Mouse (Mus musculus): ENCODE measurements around the gene Trpt1. TPM values are rescaled to one million over a fixed set of nuclear protein-coding genes. Genes with fewer than 3 reads are reported as not detected.

Gene Trpt1
- polyA plus RNA-seq, 1 experiment from 2014 or later, result 11.5 TPM

DNA sequence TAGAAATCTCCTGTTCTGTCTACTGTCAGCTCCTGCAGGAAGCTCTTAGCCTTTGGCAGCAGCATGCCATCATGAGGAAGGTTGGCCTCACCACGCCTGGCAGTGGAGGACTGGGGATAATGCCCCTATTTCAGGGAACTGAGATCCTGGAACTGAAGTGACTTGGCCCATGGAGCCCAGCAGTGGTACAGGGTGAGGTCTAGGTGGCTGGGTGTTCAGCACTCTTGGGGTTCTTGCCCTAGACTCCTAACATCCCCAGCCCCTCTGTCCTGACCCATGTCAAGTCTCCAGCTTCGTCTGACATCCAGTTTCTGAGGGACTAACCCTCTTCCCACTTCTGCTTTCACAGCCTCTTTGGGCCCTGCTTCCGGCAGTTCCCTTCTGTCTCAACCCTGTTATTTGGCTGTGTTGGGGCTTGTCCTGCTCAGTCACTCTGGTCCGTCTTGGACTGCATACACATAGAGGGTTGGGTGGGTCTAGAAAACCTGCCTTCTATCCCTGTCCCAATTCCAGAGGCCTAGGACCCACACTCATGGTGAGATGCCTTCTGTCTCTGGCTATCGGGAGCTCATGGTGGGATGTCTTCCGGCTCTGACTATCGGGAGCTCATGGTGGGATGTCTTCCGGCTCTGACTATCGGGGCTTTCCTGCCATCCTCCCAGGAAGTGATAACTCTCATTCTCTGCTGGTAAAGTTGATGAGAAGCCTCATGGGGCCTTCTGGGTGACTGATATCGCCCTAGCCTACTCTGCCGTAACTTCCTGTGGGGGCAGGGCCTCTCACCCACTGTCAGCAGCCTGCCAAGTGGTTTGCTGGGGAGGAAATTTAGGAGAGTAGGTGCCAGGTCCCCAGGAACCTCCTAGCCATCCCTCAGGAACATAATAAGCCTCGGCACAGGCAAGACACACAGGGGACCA lies 21.9 kb downstream of the Trpt1 start:
- Histone ChIP-seq H3K9ac (replicated peaks; ENCODE audit: low read depth, low read length) (no peak overlapping the region), H3K27ac (ENCODE audit: low read length) (no peak overlapping the region), H3K36me3 (ENCODE audit: control insufficient read depth, insufficient read depth, low read length) (peaks cover 37% of the 10 kb centered on the region), H3K9me3 (ENCODE audit: control insufficient read depth, low read depth, low read length) (no peaks in the 10 kb centered on the region), H3K4me1 (ENCODE audit: control insufficient read depth, insufficient read depth, low read length) (no peaks in the 10 kb centered on the region), H3K4me3 (ENCODE audit: low read depth, low read length) (no peak overlapping the region), H3K4me2 (replicated peaks; ENCODE audit: low read depth, low read length) (no peak overlapping the region), H3K27me3 (ENCODE audit: control insufficient read depth, insufficient read depth, low read length) (no peaks in the 10 kb centered on the region)
- 80% methylated on average over 12 of the region's 12 CpGs for WGBS
- ATAC-seq (ENCODE audit: insufficient number of reproducible peaks, insufficient read depth, low FRiP score, low read depth), result no peak

DNA sequence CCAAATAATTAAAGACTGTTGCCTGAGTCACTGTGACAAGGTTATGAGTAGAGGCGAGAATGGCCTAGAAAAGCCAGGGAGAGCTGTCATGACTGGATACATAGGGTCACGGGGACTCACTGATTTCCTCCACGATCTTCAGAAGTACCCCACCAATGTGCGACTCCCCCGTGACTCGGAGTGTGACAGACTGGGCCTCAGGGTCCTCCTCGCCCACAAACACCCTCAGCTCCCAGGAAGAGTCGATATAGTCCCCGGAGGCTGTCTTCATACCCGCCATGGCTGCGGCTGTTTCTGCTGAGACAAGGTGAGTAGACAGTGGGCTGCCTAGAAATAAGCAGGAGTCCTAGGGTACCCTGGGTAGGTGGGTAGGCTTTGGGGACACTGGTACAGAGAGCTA lies 22.6 kb downstream of the Trpt1 start:
- ATAC-seq (ENCODE audit: insufficient number of reproducible peaks, insufficient read depth, low FRiP score, low read depth), result no peak
- H3K4me3 ChIP-seq (ENCODE audit: low read depth, low read length), result no peak overlapping the region
- H3K36me3 ChIP-seq (ENCODE audit: control insufficient read depth, insufficient read depth, low read length), result peaks cover 44% of the 10 kb centered on the region
- 90% methylated on average over 11 of the region's 11 CpGs for WGBS
- H3K4me1 ChIP-seq (ENCODE audit: control insufficient read depth, insufficient read depth, low read length), result no peaks in the 10 kb centered on the region
- H3K27ac ChIP-seq (ENCODE audit: low read length), result no peak overlapping the region
- no peaks in the 10 kb centered on the region for H3K27me3 ChIP-seq (ENCODE audit: control insufficient read depth, insufficient read depth, low read length)
- H3K9ac ChIP-seq (replicated peaks; ENCODE audit: low read depth, low read length), result no peak overlapping the region
- no peaks in the 10 kb centered on the region for H3K9me3 ChIP-seq (ENCODE audit: control insufficient read depth, low read depth, low read length)
- no peak overlapping the region for H3K4me2 ChIP-seq (replicated peaks; ENCODE audit: low read depth, low read length)

GRCm38 (mm10) chr19:7019191-7019590 lies 23.3 kb downstream of the Trpt1 start, which contains the start of gene Fermt3:
Fermt3 (minus strand) TSS chr19:7019469.
- H3K4me1 ChIP-seq (ENCODE audit: control insufficient read depth, insufficient read depth, low read length), result no peaks in the 10 kb centered on the region
- no peaks in the 10 kb centered on the region for H3K27me3 ChIP-seq (ENCODE audit: control insufficient read depth, insufficient read depth, low read length)
- no peak within 1 kb of the TSS; the same call in 1 of the 2 replicates for H3K4me3 ChIP-seq (ENCODE audit: low read depth, low read length)
- H3K27ac ChIP-seq (ENCODE audit: low read length), result no peak within 1 kb of the TSS
- H3K9ac ChIP-seq (replicated peaks; ENCODE audit: low read depth, low read length), result no peak within 1 kb of the TSS
- ATAC-seq (ENCODE audit: insufficient number of reproducible peaks, insufficient read depth, low FRiP score, low read depth), result peak; percentile 39; the same call in 1 of the 2 replicates
- H3K4me2 ChIP-seq (replicated peaks; ENCODE audit: low read depth, low read length), result no peak within 1 kb of the TSS
- 88% methylated on average over 5 of the region's 5 CpGs for WGBS
- peaks cover 48% of the 10 kb centered on the region for H3K36me3 ChIP-seq (ENCODE audit: control insufficient read depth, insufficient read depth, low read length)
- no peaks in the 10 kb centered on the region for H3K9me3 ChIP-seq (ENCODE audit: control insufficient read depth, low read depth, low read length)

DNA sequence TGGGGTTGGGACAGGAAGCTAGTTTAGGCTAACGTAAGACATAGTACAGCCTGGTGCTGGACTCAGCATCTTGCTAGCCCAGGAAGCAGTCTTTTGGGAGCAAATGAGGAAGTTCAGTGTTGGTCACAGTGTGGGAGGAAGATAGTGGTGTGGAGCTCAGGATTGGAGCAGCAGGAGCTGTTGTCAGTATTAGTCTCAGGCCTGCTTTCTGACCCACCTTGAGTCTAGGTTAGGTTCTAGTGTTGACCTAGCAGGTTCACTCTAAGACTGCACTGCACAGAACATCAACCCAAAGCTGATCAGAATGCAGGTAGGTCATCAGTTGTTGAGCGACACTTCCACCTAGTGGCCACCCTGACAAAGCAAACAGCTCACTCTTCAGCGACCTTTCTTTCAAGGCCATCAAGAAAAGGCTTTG lies 24.3 kb downstream of the Trpt1 start:
- no peaks in the 10 kb centered on the region for H3K9me3 ChIP-seq (ENCODE audit: control insufficient read depth, low read depth, low read length)
- H3K4me2 ChIP-seq (replicated peaks; ENCODE audit: low read depth, low read length), result no peak overlapping the region
- no peak overlapping the region for H3K9ac ChIP-seq (replicated peaks; ENCODE audit: low read depth, low read length)
- H3K4me1 ChIP-seq (ENCODE audit: control insufficient read depth, insufficient read depth, low read length), result no peaks in the 10 kb centered on the region
- H3K36me3 ChIP-seq (ENCODE audit: control insufficient read depth, insufficient read depth, low read length), result peaks cover 58% of the 10 kb centered on the region
- H3K27ac ChIP-seq (ENCODE audit: low read length), result no peak overlapping the region
- WGBS, result 47% methylated on average over 3 of the region's 3 CpGs
- ATAC-seq (ENCODE audit: insufficient number of reproducible peaks, insufficient read depth, low FRiP score, low read depth), result peak; percentile 73; the same call in 1 of the 2 replicates
- no peaks in the 10 kb centered on the region for H3K27me3 ChIP-seq (ENCODE audit: control insufficient read depth, insufficient read depth, low read length)
- no peak overlapping the region for H3K4me3 ChIP-seq (ENCODE audit: low read depth, low read length)

DNA sequence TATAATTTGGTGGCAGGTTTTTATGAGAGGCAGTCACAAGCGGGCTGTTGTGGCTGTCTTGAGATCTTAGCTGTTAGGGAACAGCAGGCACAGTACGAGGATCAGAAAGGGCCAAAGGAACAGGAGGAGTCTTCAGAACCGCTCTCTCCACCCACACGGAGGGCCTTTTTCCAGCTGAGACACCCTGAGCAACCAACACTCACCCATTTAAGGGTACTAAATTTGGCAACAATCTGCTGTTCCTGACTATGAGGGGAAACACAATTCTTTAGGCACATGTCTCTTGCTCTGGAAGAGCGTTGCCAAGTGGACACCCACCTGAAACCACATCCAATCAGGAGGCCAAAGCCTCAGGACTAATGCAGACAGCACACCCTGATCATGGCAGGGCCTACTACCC lies 33.6 kb downstream of the Trpt1 start:
- peaks cover 89% of the 10 kb centered on the region for H3K36me3 ChIP-seq (ENCODE audit: control insufficient read depth, insufficient read depth, low read length)

DNA sequence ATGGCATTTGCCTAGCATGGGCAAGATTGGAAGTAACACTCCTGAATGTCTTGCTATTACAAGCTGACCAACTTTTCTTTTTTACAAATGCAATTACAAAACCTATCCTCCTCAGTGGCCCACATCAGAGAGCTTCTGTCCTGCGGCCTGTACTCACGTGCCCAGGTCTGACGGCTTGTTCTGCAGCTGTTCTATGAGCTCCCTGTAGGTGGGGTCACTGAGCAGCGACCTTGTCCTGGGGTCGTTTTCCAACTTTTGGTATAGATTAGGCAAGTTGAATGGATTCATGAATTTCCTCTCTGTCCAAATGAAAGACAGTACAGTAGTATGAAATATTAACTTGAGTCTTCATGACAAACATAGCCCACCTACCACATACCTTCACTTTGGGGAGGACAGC lies 38.1 kb downstream of the Trpt1 start:
- Histone ChIP-seq H3K36me3 (ENCODE audit: control insufficient read depth, insufficient read depth, low read length) (peaks cover 57% of the 10 kb centered on the region), H3K27me3 (ENCODE audit: control insufficient read depth, insufficient read depth, low read length) (no peaks in the 10 kb centered on the region), H3K4me2 (replicated peaks; ENCODE audit: low read depth, low read length) (no peak overlapping the region), H3K9ac (replicated peaks; ENCODE audit: low read depth, low read length) (no peak overlapping the region), H3K4me3 (ENCODE audit: low read depth, low read length) (no peak overlapping the region), H3K4me1 (ENCODE audit: control insufficient read depth, insufficient read depth, low read length) (peaks cover 6% of the 10 kb centered on the region; the same call in 1 of the 2 replicates), H3K27ac (ENCODE audit: low read length) (no peak overlapping the region), H3K9me3 (ENCODE audit: control insufficient read depth, low read depth, low read length) (no peaks in the 10 kb centered on the region)
- ATAC-seq (ENCODE audit: insufficient number of reproducible peaks, insufficient read depth, low FRiP score, low read depth), result no peak
- 91% methylated on average over 5 of the region's 5 CpGs for WGBS

More for the DNA sequence above, 33.6 kb downstream of the Trpt1 start:
- ATAC-seq (ENCODE audit: insufficient number of reproducible peaks, insufficient read depth, low FRiP score, low read depth), result no peak
- 95% methylated on average over 5 of the region's 5 CpGs for WGBS
- H3K4me3 ChIP-seq (ENCODE audit: low read depth, low read length), result no peak overlapping the region
- no peak overlapping the region for H3K27ac ChIP-seq (ENCODE audit: low read length)
- no peak overlapping the region for H3K4me2 ChIP-seq (replicated peaks; ENCODE audit: low read depth, low read length)
- H3K27me3 ChIP-seq (ENCODE audit: control insufficient read depth, insufficient read depth, low read length), result no peaks in the 10 kb centered on the region
- H3K4me1 ChIP-seq (ENCODE audit: control insufficient read depth, insufficient read depth, low read length), result no peaks in the 10 kb centered on the region
- H3K9me3 ChIP-seq (ENCODE audit: control insufficient read depth, low read depth, low read length), result no peaks in the 10 kb centered on the region
- H3K9ac ChIP-seq (replicated peaks; ENCODE audit: low read depth, low read length), result no peak overlapping the region

DNA sequence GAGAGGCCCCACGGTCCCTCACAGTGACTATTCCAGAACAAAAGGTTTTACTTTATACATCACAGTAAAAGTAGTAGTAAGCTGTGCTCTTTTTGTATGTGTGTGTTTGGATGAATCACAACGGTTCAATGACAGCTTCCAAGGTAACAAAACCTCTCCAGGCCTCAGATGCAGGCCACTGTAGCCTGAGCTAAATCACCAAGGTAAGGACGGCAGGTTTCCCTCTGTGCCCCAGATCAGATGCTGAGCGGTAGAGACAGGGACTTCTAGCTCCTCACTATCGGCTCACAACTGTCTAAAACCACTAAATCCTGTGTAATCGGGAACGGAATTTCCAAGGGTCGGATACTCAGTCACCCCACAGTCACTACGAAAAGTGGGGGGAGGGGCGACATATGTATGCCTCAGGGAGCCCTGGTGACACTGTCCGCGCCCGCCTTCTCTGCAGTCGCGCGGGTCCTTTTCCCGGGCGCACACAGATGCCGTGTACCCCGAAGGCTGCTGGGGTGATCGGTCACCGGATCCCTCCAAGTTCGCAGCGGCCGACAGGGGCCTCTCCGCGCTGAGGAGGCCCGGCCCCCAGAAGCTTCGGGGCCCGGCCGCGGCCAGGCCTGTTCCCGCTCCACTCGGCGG lies 43.3 kb downstream of the Trpt1 start:
- peaks cover 10% of the 10 kb centered on the region; the same call in 1 of the 2 replicates for H3K4me1 ChIP-seq (ENCODE audit: control insufficient read depth, insufficient read depth, low read length)
- H3K27me3 ChIP-seq (ENCODE audit: control insufficient read depth, insufficient read depth, low read length), result no peaks in the 10 kb centered on the region
- peak overlapping the region; percentile 85 for H3K27ac ChIP-seq (ENCODE audit: low read length)
- H3K4me2 ChIP-seq (replicated peaks; ENCODE audit: low read depth, low read length), result peak overlapping the region; percentile 84
- peaks cover 10% of the 10 kb centered on the region for H3K36me3 ChIP-seq (ENCODE audit: control insufficient read depth, insufficient read depth, low read length)
- H3K9me3 ChIP-seq (ENCODE audit: control insufficient read depth, low read depth, low read length), result no peaks in the 10 kb centered on the region
- 2% methylated on average over 31 of the region's 35 CpGs for WGBS
- peak overlapping the region; percentile 87 for H3K4me3 ChIP-seq (ENCODE audit: low read depth, low read length)
- H3K9ac ChIP-seq (replicated peaks; ENCODE audit: low read depth, low read length), result peak overlapping the region; percentile 87
- peak; percentile 1 for ATAC-seq (ENCODE audit: insufficient number of reproducible peaks, insufficient read depth, low FRiP score, low read depth)

DNA sequence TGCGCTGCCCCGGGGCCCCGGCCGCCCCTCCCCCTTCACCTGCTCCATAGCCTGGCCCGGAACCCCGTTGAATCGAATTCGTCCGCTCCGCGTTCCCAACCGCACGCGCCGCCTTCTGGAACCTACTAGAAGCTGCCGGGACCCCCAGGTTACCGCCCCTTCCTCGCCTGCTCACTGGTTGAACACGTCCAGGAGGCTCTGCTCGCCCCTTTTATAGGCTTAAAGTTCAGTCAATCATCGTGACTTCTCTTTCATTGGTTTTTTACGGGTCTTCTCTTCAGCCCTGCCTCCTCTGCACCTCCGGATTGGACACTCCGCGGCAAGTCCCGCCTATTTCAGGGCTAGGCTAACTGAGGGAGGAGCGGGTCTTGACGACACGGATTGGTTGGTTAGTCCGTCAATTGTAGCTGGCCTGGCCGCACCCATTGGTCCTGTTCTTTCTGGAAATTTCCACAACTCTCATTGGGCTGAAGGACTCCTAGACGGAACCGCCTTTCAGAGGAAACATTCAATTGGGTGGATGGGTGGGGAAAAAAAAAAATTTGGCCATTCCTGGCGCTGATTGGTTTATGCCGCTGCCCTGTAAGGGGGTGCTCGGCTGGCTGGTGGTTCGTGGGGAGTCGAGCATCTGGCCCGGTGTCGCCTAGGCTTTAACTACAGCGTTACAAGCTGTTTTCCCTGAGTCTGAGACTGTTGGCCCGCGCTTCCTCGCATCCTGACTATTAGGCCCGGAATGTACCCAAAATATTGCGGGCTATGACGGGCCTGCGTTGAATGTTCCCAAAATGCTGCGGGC lies 44.1 kb downstream of the Trpt1 start, which contains the start of gene Stip1:
Stip1 (minus strand) TSS at position 127 of the 796 bp plus-strand sequence.
- peak within 1 kb of the TSS; percentile 87 for H3K4me3 ChIP-seq (ENCODE audit: low read depth, low read length)
- ATAC-seq (ENCODE audit: insufficient number of reproducible peaks, insufficient read depth, low FRiP score, low read depth), result peak; percentile 99
- peak within 1 kb of the TSS; percentile 84 for H3K4me2 ChIP-seq (replicated peaks; ENCODE audit: low read depth, low read length)
- WGBS, result under 1% methylated on average over 49 of the region's 49 CpGs
- no peaks in the 10 kb centered on the region for H3K9me3 ChIP-seq (ENCODE audit: control insufficient read depth, low read depth, low read length)
- peak within 1 kb of the TSS; percentile 95 for H3K27ac ChIP-seq (ENCODE audit: low read length)
- H3K36me3 ChIP-seq (ENCODE audit: control insufficient read depth, insufficient read depth, low read length), result peaks cover 5% of the 10 kb centered on the region
- peaks cover 10% of the 10 kb centered on the region; the same call in 1 of the 2 replicates for H3K4me1 ChIP-seq (ENCODE audit: control insufficient read depth, insufficient read depth, low read length)
- H3K27me3 ChIP-seq (ENCODE audit: control insufficient read depth, insufficient read depth, low read length), result no peaks in the 10 kb centered on the region
- H3K9ac ChIP-seq (replicated peaks; ENCODE audit: low read depth, low read length), result peak within 1 kb of the TSS; percentile 87

Measured in stomach, embryonic 14.5 days (tissue).